Mouse (Mus musculus): ENCODE data around the gene Rabif.
"Not testable (repeated sequence)": the region's sequence is repeated elsewhere in the genome, so short reads cannot be mapped to it uniquely, and the experiment has no call there.

Rabif gene

DNA sequence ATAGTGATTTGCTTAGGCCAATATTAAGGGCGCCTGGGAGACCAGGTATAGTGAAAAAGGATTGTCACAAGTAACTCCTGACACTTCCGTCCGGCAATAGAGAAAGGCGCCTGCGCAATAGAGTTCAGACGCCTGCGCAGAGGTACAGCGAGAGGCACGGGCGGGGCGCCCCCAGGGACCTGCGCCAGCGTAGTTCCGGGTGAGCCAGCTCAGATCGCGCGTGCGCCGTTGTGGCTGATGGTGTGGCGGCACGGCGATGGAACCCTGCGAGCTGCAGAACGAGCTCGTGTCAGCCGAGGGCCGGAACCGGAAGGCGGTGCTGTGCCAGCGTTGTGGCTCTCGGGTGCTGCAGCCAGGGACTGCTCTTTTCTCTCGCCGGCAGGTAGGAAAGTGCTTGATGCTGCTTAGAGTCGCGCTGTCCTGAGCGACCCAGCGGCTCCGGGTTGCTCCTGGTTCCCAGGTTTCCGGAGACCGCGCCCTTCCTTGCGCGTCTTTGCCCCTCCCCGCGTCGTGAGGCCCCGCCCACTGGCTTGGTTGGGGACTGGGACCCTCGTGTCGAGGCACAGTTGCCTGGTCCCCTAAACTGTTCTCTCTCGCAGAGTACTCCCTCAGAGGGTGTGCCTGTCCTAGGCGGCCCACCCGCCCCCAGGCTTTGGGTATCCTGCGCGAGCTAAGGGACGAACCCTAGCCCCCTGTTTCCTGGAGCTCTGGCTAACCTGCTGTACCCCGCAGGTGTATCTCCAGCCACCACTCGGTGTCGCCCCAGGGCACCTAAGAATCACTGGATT is at the start of gene Rabif:
Gene Rabif, plus strand, starts transcription at position 221 of the 788 bp plus-strand sequence.
- DNase-seq, result peak; percentile 99

DNA sequence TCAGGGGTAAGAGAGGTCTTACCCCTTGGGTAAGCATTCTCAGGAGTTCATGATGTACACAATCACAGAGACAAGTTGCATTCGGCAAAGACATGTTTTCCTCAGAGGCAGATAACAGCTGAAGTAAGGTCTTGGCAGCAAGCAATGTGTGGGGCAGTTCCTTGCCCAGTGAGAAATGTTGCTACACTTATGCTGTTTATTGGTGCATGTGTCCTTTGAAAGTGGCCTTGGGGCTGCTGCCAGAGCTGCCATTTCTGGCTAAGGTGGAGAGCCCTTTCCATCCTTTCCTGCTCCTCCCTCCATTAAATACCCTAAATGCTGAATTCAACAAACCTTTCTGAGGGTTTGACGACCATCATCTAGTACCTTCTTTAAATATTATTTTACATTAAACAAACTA is 49.0 kb upstream of the Rabif start:
- no peak for DNase-seq

DNA sequence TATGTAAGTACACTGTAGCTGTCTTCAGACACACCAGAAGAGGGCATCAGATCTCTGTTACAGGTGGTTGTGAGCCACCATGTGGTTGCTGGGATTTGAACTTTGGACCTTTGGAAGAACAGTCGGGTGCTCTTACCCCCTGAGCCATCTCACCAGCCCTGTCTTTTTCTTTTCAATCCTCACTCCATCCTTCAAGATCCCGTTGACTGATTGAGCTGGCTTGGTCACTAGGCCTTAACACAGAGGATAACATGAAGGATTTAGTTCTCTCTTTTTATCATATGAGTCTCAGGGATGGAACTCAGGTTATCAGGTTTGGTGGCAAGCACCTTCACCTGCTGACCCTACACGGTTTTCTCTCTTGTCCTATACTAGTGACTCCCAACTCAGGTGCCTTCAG is 45.9 kb upstream of the Rabif start:
- not testable (repeated sequence) for DNase-seq

DNA sequence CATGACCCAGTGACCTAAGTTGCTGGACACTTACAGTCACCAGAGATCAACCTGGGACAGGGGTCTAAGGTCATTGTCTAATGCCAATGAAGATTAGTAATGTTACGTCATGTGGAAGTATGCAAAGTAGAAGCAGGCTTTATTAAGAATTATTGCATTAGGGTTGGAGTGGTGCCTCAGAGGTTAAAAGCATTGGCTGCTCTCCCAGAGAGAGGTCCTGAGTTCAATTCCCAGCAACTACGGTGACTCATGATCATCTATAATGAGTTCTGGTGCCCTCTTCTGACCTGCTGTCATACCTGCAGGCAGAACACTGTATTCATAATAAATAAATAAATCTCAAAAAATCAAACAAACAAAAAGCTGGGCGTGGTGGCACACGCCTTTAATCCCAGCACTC is 44.2 kb upstream of the Rabif start:
- no peak for DNase-seq

DNA sequence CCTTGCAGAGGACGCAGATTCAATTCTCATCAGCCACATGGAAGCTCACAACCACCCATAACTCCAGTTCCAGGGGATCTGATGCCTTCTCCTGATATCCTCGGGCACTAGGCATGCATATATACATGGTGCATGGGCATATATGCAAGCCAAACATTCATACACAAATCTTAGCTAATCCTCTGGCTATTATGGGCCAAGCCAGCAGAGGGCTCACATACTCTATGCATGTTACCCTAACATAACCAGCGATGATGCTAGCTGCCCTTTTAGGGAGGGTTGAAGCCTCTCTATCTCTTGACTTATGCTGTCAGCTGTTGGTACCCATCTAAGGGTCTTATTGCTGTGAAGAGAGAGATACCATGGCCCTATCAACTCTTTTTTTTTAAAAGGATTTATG is 43.5 kb upstream of the Rabif start:
- DNase-seq, result peak; percentile 44

DNA sequence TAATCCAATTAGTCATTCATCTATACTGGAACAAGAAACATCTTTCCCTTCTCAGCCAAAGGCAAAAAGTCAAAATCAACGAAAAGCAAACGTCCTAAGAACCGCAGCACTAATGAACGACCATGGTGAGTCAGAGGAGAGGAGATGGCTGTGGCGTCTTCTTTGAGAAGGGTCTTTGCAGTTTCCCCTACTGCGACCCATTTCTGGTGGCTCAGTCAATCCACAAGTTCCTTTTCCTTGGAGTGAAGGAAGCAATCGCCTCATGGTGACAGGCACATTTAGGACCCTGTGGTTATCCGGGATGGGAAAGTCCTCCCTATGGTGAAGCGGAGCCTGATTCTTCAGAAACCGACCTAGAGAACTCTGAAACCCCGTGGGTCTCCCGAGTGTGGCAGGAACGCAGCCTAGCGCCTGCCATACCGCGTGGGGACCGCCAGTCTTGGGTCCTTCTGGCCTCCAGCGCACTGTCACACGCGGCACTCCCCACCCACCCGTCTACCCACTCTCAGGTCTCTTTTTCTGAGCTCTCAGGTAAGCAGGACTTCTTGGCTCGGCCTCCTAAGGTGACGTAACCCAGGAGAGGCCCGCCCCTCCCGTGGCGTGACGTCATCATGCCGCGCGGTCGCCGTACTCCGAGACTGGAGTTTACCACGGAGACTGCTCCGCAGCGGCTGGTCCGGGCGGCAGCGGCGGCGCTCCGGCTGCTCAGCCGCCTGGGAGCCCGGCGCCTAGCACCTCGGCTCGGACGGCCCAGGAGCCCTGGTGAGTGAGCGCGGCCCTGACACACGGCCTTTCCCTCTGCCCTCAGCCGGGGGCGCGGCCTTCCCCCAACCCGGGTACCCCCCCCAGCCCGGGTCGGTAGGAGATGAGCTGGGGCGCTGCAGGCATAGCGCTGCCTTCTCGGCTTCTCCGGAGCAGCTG is 39.3 kb upstream of the Rabif start, which contains the start of gene Klhl12:
Gene Klhl12, plus strand, starts transcription at position 628 of the 921 bp plus-strand sequence.
- DNase-seq, result peak; percentile 93

DNA sequence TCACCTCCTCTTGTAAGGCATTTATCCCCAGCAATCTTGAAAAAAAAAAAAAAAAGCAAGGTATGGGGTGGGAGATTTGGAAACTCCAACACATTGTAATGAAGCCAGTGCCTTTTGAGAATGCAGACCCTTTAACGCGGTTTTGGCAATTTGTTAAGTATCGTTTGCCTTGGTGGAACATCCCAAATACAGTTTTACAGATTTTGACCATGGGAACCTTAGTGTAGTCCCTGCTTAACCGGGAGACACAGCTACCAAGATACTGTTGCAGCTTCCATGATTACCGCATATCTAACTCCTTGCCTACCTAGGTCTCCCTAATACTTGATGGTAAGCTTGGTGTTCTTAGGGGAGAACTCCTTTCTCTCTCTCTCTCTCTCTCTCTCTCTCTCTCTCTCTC is 38.4 kb upstream of the Rabif start:
- DNase-seq, result no peak

DNA sequence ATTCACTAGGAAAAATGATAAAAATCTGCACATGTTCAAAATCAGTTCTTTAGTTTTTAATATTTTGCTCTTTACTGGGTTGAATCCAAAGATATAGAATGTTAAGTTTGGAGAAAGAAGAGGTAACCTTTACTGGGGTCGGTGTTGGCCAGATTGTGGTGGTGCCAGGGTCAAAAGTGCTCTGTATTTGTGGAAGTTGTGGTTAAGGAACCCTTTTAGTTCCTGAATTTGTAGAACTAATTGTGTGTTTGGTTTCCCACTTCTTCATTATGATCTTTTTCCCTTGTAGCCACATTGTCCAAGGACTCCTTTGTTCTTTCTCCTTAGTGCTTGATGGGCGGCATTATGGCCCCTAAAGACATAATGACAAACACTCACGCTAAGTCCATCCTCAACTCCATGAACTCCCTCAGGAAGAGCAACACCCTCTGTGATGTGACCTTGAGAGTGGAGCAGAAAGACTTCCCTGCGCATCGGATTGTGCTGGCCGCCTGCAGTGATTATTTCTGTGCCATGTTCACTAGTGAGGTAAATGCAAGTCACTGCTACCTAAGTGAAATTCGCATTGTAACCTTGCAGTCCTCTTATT is 36.2 kb upstream of the Rabif start:
- DNase-seq, result no peak

DNA sequence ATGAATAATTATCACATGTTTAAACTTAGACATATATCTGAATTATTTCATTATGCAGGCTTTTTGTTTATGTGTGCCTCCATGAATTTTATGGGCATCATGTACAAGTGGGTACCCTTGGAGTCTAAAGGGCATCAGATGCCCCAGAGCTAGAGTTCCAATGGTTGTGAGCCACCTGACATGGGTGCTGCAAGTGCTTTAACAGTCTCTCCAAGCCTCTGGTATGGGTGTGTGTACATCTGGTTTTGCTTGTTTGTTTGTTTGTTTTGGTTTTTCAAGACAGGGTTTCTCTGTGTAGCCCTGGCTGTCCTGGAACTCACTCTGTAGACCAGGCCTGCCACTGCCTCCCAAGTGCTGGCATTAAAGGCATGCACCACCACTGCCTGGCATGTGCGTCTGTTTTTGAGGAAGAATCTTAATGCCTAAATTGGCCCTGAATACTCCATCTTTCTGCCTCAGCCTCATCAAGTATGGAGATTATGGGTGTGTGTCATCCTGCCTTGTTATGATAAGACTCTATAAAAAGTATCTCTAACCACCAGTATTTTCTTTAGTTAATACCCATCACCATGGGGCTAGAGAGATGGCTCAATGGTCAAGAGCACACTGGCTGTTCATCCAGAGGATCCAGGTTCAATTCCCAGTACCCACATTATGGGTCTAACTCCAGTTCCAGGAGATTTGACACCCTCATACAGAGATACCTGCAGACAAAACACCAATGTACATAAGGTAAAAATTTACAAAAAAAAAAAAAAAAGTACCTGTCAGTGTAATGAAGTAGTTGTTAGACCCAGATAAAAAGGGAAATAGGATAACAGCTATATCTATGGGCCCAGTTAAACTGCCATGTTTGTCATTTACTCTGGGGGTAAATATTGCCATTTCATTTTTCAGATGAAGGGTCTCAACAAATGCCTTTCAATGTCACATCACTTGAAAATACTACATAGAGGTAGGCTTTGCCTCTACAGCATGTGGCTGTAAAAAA is 33.9 kb upstream of the Rabif start:
- no peak for DNase-seq

DNA sequence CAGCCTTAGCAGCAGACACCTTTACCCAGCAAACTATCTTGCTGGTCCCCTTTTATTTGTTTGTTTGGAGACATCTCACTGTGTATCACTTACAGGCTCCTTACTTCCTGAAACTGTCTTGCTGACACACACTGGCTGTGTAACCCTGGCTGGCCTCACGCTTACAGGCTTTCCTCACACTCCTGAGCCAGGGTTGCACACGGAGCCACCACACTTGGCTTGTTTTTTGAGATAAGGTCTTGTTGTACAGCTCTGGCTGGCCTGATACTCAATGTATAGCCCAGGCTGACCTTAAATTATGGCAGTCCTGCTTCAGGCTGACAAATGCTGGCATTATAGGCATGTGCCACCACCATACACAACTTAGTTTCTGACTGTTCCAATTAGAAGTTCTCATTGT is 9.8 kb upstream of the Rabif start:
- DNase-seq, result no peak

DNA sequence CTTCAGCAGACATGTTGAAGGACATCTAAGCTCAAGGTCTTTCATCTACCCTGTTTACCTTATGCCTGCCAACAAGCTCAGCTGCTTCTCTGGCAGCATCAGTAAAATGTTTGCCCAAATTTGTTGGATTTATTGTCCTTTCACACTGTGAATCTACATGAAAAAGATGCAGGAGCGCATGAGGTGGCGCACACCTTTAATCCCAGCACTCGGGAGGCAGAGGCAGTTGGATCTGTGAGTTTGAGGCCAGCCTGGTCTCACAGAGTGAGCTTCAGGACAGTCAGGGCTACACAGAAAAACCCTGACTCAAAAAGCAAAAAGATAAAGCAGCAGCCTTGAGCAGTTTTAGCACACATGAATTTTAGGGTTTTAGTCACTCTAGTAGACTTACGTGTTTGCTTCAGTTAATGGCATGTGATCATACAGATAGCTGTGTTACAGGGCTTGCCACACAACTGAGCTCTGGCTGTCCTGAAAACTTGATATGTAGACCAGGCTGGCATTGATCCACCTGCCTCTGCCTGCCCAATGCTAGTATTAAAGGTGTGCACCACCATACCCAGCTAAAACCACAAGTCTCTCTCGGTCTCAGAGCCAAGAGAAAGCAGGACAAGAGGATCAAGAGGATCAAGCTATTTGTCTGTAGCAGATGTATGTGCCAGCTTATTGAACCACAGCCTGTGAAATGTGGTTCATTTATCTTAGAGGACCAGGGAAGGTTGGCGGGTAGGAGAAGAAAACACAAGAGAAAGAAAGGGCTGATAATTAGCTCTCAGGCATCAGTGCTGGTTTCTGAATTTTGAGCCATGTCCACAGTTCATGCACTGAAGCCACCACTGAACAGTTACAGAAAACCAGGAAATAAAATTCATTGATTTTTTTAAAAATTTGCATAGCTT is 3.3 kb upstream of the Rabif start:
- DNase-seq, result no peak

DNA sequence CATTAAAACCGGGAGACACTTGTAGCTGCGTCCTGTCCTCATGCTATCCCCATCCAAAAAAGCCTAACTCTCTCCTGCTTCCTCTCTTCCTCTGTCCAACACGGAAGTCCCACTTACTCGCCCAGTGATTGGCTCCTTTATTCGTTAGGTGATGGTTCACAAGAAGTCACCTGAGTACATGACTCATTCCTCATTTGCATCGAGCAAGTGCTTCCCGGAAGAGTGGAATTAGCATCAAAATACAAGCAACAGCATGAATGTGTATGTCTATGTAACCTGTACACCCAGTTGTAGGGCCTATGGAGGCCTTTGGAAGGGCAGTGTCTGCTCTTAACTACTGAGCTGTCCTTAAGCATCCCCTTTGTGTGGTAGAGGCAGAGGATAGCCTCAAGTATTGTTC is 2.2 kb upstream of the Rabif start:
- DNase-seq, result no peak

DNA sequence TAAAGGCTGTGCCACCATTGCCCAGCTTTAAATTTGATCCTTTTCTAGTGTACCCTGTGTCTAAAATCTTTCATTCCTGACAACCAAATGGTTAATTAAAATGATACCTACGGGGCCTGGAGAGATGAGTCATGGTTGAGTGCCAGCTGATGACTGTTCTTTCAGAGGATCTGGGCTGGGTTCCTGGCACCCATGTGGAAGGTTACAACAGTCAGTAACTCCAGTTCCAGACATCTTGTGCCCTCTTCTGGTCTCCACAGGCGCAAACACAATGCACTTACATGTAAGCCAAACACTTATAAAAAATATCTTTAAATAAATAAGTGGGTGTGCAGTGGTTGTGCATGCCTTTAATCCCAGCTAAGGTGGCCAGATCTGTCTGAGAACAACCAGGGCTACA is 952 bp upstream of the Rabif start:
- no peak for DNase-seq

DNA sequence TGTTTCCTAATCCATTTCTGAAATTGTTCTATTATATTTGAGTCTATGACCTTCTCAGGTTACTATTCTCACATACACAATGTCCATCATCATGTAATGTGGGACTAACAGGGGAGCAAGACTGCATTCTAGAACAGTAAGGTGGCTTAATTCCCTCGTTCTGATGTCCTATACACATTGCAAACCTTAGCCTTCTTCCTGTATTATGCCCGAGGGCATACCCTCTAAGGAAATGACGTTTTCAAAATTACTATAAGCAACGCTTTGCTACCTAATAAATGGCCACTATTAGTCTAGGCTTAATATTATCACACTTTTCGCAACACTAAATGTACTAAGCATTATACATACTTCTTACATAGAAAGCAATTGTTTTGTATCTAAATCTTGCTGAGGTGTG is 492 bp upstream of the Rabif start:
- DNase-seq, result no peak

DNA sequence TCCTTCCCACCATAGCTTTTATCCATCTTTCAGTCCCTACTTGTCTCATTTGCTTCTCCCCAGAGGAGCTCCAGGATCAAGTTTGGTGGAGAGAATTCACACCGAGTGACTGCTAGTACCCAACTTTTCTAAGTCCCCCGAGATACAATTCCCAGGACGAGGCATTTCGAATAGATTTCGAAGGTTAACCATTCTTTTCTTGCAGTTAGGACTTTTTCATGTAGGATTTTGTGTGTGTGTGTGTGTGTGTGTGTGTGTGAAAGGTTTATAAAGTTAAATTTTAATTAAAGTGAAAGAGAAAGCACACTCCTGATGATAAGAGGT is 730 bp downstream of the Rabif start:
- no peak for DNase-seq

DNA sequence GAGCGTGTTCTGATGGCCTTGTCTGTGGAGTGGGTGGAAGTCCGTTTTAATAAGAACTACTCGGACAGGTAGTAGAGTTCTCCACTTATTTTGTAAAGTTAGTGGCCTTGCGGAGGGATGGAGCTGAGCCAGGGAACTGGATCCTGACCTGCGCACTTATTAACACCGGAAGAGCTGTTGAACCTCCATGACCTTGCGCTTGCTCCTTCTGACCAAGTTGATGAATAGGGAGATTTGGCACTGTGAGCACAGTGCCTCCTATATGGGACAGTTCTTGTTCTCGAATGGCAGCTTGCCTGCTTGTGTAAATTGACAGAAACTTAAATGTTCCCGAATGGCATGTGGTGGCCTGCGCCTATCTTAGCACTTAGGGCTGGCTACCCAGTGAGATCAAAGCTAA is 1.5 kb downstream of the Rabif start:
- no peak for DNase-seq

DNA sequence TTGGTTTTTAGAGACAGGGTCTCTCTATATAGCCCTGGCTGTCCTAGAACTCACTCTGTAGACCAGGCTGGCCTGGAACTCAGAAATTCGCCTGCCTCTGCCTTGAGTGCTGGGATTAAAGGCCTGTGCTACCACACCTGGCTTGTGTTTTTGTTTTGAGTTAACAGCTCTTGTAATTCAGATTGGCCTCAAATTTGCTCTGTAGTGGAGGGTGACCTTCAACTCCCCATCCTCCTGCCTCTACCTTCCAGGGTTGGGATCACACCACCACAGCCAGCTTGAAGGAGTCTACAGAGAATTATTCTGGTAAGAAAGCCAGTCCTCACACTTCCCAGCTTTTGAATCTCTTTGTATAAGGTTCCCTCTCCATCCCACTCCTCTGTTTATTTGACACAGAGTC is 6.5 kb downstream of the Rabif start:
- no peak for DNase-seq

DNA sequence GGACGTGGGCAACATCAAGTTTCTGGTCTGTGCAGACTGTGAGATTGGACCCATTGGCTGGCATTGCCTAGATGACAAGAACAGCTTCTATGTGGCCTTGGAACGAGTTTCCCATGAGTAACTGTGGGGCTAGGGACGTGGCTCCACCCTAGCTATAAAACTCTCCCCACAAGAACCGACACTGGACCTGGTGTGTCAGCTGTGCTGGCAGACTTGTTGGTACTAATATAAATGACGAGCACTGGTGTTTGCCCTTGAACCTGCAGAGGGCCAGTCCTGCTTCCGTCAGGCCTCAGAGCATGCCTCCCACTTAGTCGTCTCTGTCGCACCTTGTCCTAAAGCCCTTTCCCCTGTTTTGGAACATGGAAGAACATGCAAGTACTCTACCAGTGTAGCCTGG is 11.8 kb downstream of the Rabif start:
- DNase-seq, result no peak

DNA sequence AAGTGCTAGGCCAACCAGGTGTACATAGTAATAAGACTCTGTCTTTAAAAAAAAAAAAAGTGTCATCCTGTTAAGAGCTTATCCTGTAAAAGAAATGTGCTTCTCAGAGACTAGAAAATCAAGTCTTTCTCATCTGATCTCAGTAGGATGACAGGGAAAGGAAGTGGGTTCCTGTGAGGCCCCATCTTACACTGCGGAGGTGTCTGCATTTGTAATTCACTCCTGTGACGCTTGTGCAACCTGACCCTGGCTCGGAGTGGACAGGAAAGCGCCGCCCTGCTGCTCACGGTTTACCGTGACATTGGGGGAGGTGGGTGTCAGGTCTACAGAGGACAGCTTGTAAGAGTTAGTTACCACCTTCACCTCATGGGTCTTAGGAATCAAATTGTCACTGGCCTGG is 15.6 kb downstream of the Rabif start:
- DNase-seq, result no peak

DNA sequence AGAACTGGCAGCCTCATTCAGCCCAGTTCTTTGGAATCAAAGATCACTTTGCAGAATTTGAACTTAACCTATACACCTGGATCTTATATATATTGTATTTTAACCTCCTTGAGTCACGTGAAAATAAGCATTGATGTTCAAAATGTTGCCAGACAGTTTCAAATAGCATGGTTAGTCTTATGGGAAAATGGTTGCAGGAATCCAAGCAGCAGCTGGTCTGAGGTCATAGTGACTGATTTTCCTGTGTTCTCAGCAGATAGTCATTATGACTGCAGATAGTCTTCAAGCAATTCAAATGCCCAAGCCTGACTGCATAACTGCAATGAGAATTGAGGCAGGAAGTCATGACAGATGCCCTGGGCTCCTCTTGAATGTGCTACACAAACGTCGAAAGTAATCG is 17.7 kb downstream of the Rabif start:
- no peak for DNase-seq

DNA sequence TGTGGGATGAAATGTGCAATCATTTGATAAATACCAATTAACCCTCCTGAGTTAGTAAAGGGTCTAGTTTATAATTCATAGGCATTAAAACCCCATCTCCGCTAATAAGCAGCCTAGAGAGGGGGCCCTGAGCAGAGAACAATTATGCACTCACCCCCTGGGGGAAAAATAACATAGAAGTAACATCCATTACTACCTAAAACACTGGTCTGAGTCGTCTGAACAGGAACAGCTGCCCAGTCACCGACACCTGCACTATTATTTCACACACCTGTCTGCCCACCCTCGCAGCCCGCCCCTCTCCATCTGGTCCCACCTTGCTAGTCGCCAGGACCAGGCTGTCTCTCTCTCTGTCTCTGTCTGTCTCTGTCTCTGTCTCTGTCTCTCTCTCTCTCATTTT is 18.1 kb downstream of the Rabif start:
- no peak for DNase-seq
